Mouse (Mus musculus) lung, postnatal 0 days (tissue): ENCODE results near the gene Art4. TPM values are rescaled to one million over a fixed set of nuclear protein-coding genes. Genes with fewer than 3 reads are reported as not detected.
A peak's percentile ranks its signal among the peaks of the same experiment; 100 is the strongest.

Source experiments
- ATAC-seq: fragments of 200-750 bp; cut with Nextera tagmentation; 2 replicates; pipeline ENCODE4 v1.8.0; 2017; ENCODE audit warnings: moderate library complexity
- DNase-seq: peaks from one replicate; pipeline ENCODE4 v3.0.0-alpha.2; 2016; ENCODE audit warnings: low spot score
- H3K27ac ChIP-seq: fragments of 300-500 bp; sonication (generic); 2 replicates; pipeline ENCODE4 v1.5.1; 2014; ENCODE audit warnings: antibody characterized with exemption, mild to moderate bottlenecking, low read length, mixed read lengths
- H3K27me3 ChIP-seq: fragments of 300-500 bp; sonication (generic); replicated peaks from 2 replicates; pipeline ENCODE4 v1.6.1; 2014; ENCODE audit warnings: low read length, mixed read lengths; ENCODE audit not compliant: insufficient read depth
- H3K36me3 ChIP-seq: fragments of 300-500 bp; sonication (generic); 2 replicates; pipeline ENCODE4 v1.6.1; 2014; ENCODE audit warnings: low read length, mixed read lengths; ENCODE audit not compliant: insufficient read depth
- H3K4me1 ChIP-seq: fragments of 300-500 bp; sonication (generic); 2 replicates; pipeline ENCODE4 v1.6.1; 2014; ENCODE audit warnings: antibody characterized with exemption, low read depth, low read length, mixed read lengths; ENCODE audit not compliant: insufficient read depth
- H3K4me2 ChIP-seq: fragments of 300-500 bp; sonication (generic); replicated peaks from 2 replicates; pipeline ENCODE4 v1.6.1; 2014; ENCODE audit warnings: low read depth, mild to moderate bottlenecking, low read length, moderate library complexity, mixed read lengths
- H3K4me3 ChIP-seq: fragments of 300-500 bp; sonication (generic); 2 replicates; pipeline ENCODE4 v1.5.1; 2014; ENCODE audit warnings: low read depth, low read length
- H3K9ac ChIP-seq: fragments of 300-500 bp; sonication (generic); replicated peaks from 2 replicates; pipeline ENCODE4 v1.6.1; 2014; ENCODE audit warnings: low read depth, mild to moderate bottlenecking
- H3K9me3 ChIP-seq: fragments of 300-500 bp; sonication (generic); 2 replicates; pipeline ENCODE4 v1.6.1; 2016; ENCODE audit warnings: low read length, mixed read lengths
- CTCF ChIP-seq: IDR thresholded peaks from 2 replicates; pipeline ENCODE4 v1.5.1; 2016; ENCODE audit warnings: antibody characterized with exemption, mild to moderate bottlenecking
- EP300 ChIP-seq: IDR thresholded peaks from 2 replicates; pipeline ENCODE4 v1.6.1; 2016; ENCODE audit warnings: antibody characterized with exemption, mild to moderate bottlenecking, control low read depth
- WGBS: fragments of 180-500 bp; shearing (Covaris S2); extraction: QIAGEN DNeasy Blood & Tissue Kit; methylation state at CpG from one replicate; pipeline ENCODE4 v1.1.7; 2014; 5-methylcytosine and 5-hydroxymethylcytosine counted together
- polyA plus RNA-seq: library from polyadenylated mRNA; unstranded; fragments of >200 nt; fragmentation: Nextera tagmentation; extraction: Ambion mirVana; gene quantifications from 2 replicates; pipeline ENCODE4 v1.2.1, GENCODE M21; 2015

Art4 gene
- polyA plus RNA-seq, 1 experiment from 2014 or later: 7.9 TPM

- Histone ChIP-seq H3K4me2 (no peak overlapping the region), H3K27me3 (no peaks in the 10 kb centered on the region), H3K9ac (no peak overlapping the region), H3K27ac (no peak overlapping the region), H3K4me3 (no peak overlapping the region), H3K36me3 (peaks cover 66% of the 10 kb centered on the region), H3K9me3 (no peaks in the 10 kb centered on the region), H3K4me1 (no peaks in the 10 kb centered on the region)
- DNase-seq: no peak
- TF ChIP-seq CTCF: no peak
- TF ChIP-seq EP300: no peak
- ATAC-seq: no peak
- 97% methylated on average over 3 of the region's 3 CpGs for WGBS
These were observed 40.0 kb downstream of the Art4 start for GRCm38 (mm10) chr6:136817549-136817948.

- Histone ChIP-seq H3K27ac (no peak overlapping the region), H3K4me1 (no peaks in the 10 kb centered on the region), H3K27me3 (no peaks in the 10 kb centered on the region), H3K4me2 (no peak overlapping the region), H3K4me3 (no peak overlapping the region), H3K9ac (no peak overlapping the region), H3K36me3 (peaks cover 62% of the 10 kb centered on the region), H3K9me3 (no peaks in the 10 kb centered on the region)
- ATAC-seq (no peak), DNase-seq (no peak)
- WGBS: 95% methylated on average over 21 of the region's 21 CpGs
- no peak for TF ChIP-seq EP300
These were observed 40.7 kb downstream of the Art4 start for GRCm38 (mm10) chr6:136816826-136817225.

- no peak overlapping the region for H3K27ac ChIP-seq
- ATAC-seq: peak; percentile 21; the same call in 1 of the 2 replicates
These were observed 42.2 kb downstream of the Art4 start for GRCm38 (mm10) chr6:136815381-136815780.

DNA sequence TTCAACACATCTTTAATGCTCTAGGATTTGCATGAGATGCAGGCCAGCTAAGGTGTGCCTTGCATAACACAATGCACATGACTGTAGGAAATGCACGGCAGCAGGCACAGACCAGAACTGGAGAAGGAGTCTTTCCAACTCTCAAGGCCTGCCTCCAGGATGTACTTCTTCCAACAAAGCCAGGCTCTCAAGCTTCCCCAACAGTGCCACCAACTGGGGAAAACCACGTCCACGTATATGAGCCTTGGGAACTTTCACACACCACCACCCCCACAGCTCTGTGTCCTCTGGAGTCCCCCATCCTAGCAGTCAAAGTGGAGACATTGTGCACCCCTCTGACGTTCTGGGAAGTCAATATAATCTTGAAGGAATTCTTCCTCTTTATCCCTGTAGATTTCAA, 44.4 kb downstream of the Art4 start:
- DNase-seq (peak; percentile 64), ATAC-seq (no peak)
- Histone ChIP-seq H3K36me3 (peaks cover 38% of the 10 kb centered on the region; the same call in 1 of the 2 replicates), H3K9me3 (no peaks in the 10 kb centered on the region), H3K27me3 (no peaks in the 10 kb centered on the region), H3K4me2 (no peak overlapping the region), H3K4me3 (no peak overlapping the region), H3K27ac (no peak overlapping the region), H3K9ac (no peak overlapping the region), H3K4me1 (no peaks in the 10 kb centered on the region; the same call in 1 of the 2 replicates)
- WGBS: 23% methylated on average over 4 of the region's 4 CpGs
- TF ChIP-seq EP300: peak; percentile 16; the same call in 1 of the 2 replicates
- peak; percentile 63 for TF ChIP-seq CTCF

More at GRCm38 (mm10) chr6:136815381-136815780, 42.2 kb downstream of the Art4 start:
- Histone ChIP-seq H3K27me3 (no peaks in the 10 kb centered on the region), H3K9ac (no peak overlapping the region), H3K4me3 (no peak overlapping the region), H3K4me2 (no peak overlapping the region), H3K36me3 (peaks cover 48% of the 10 kb centered on the region), H3K9me3 (no peaks in the 10 kb centered on the region), H3K4me1 (no peaks in the 10 kb centered on the region)
- TF ChIP-seq EP300: 0 out of 2 replicates have a peak, but pooled peaks have one; percentile 23
- TF ChIP-seq CTCF: no peak
- 77% methylated on average over 7 of the region's 7 CpGs for WGBS
- DNase-seq: peak; percentile 64

- ATAC-seq (no peak), DNase-seq (no peak)
- Histone ChIP-seq H3K4me3 (no peak overlapping the region), H3K27ac (no peak overlapping the region), H3K9ac (no peak overlapping the region), H3K9me3 (no peaks in the 10 kb centered on the region), H3K27me3 (no peaks in the 10 kb centered on the region), H3K4me1 (no peaks in the 10 kb centered on the region; the same call in 1 of the 2 replicates), H3K36me3 (peaks cover 28% of the 10 kb centered on the region; the same call in 1 of the 2 replicates), H3K4me2 (no peak overlapping the region)
- no peak for TF ChIP-seq EP300
- 81% methylated on average over 10 of the region's 10 CpGs for WGBS
These were observed 46.3 kb downstream of the Art4 start for GRCm38 (mm10) chr6:136811196-136811595.

DNA sequence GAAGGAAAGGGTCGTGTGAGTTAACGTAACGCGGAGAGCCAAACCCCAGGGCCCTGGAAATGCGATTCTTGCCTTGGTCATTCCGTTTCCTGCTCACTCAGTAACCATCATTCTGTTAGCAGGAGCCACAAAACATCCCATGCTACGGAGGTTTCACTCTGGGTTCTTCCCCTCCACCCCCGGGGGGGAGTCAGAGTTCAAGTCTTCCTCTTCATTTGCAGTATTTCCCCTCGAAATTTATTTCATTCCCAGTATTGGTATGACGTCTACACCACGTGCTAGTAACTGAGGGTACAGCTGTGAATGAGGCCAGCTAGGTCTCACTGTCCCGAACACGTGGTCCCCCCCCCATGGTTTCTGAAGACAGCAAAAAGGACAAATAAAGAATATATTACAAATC, 47.9 kb downstream of the Art4 start:
- Histone ChIP-seq H3K36me3 (peaks cover 16% of the 10 kb centered on the region; the same call in 1 of the 2 replicates), H3K9ac (peak overlapping the region; percentile 70; the same call in 1 of the 2 replicates), H3K9me3 (no peaks in the 10 kb centered on the region), H3K27me3 (no peaks in the 10 kb centered on the region), H3K4me2 (peak overlapping the region; percentile 90), H3K4me3 (peak overlapping the region; percentile 77), H3K4me1 (no peaks in the 10 kb centered on the region; the same call in 1 of the 2 replicates), H3K27ac (peak overlapping the region; percentile 91)
- ATAC-seq (no peak), DNase-seq (peak; percentile 35)
- no peak for TF ChIP-seq EP300
- 54% methylated on average over 13 of the region's 13 CpGs for WGBS

DNA sequence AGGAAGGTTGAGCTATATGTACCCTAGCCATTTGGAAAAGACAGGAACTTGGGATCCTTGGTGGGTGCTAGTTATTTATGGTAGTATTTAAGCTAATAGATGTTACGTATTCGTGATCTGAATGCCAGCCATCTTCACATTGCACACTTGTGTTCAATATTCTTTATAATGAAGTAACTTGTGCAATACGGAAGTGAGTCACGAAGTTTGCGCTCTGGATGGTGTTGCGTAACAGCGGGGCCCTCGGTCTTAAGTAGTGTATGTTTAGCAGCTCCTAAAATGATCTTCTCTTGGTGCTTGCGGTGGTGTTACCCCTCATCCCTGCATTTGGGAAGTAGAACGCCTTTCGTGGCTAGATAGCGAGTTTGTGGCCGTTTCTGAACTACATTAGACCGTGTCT, 48.5 kb downstream of the Art4 start:
- H3K9me3 ChIP-seq: no peaks in the 10 kb centered on the region
- ATAC-seq (peak; percentile 17), DNase-seq (peak; percentile 96)
- WGBS: 11% methylated on average over 14 of the region's 14 CpGs
- H3K4me2 ChIP-seq: peak overlapping the region; percentile 90
- H3K36me3 ChIP-seq: peaks cover 10% of the 10 kb centered on the region; the same call in 1 of the 2 replicates
- H3K4me1 ChIP-seq: no peaks in the 10 kb centered on the region; the same call in 1 of the 2 replicates
- no peaks in the 10 kb centered on the region for H3K27me3 ChIP-seq
- H3K4me3 ChIP-seq: peak overlapping the region; percentile 77
- H3K9ac ChIP-seq: peak overlapping the region; percentile 70
- TF ChIP-seq CTCF (no peak), EP300 (peak; percentile 78)
- peak overlapping the region; percentile 91 for H3K27ac ChIP-seq
